In the genomic region with DNA sequence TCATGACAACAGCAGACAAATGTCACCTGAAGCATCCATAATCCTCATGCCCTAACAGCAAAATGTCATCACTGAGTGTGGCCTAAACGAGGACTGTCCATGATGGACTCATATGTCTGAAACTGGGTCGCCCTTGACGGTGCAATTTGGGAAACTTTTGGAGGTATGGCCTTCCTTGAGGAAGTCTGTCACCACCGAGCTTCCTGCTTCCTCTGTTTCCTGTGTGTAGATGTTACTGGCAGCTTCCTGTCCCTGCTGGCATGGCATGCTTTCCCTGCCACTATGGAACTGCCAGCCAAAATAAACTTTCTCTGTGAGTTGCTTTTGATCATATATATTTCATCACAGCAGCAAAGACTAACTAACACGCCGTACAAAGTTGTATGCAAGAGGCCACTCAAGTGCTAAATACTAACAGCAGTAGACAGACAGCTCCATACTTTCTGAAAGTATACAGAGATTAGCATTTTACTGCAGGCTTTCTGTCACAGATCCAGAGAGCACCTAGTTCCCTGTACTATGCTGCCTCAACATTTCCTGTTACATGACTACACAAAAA, we compare ENCODE assay signal across 22 mouse cellular contexts.
A peak's percentile ranks its signal among the peaks of the same experiment; 100 is the strongest.
DNase-seq lines count a peak whose midpoint lies in the region; ATAC-seq and TF ChIP-seq lines count a peak whose summit lies in the region.
"Had no signal": no experiment of that assay in that cellular context is flagged by ENCODE, and none has a peak within 500 bp of the region (broad histone marks: within the 10 kb centered on the region; RNA-seq: fewer than 3 reads in every experiment).

No protein-coding gene starts in this region.

- no peak for TF ChIP-seq POLR2A in cerebellum, adult 2 months (IDR thresholded peaks at IDR 0.05; ENCODE audit: borderline replicate concordance, insufficient read depth, low read length)

- no peak overlapping the region for H3K4me3 ChIP-seq in cerebellum, adult 2 months (replicated peaks; ENCODE audit: insufficient read depth, low read depth, low read length)
- H3K4me3 ChIP-seq: embryonic facial prominence, embryonic 13.5 days; forebrain, embryonic 13.5 days; heart, adult 2 months; heart, embryonic 15.5 days; hindbrain, embryonic 10.5 days had no signal

- ATAC-seq in granulocyte monocyte progenitor cell, adult 5-6 weeks (replicated peaks; ENCODE audit: poor library complexity, severe bottlenecking), result peak; percentile 40; the same call in 1 of the 2 replicates
- ATAC-seq: CD4-positive, CD25-positive, alpha-beta regulatory T cell, adult 4 months; forebrain, embryonic 13.5 days; forebrain, postnatal 0 days; intestine, embryonic 16.5 days had no signal

- H3K27ac ChIP-seq in cerebellum, adult 2 months (ENCODE audit: insufficient read depth, low read length), result no peak overlapping the region
- H3K27ac ChIP-seq: embryonic facial prominence, embryonic 13.5 days; forebrain, embryonic 13.5 days; heart, adult 2 months; heart, embryonic 15.5 days; hindbrain, embryonic 10.5 days; hindbrain, embryonic 14.5 days had no signal

- 64% methylated on average over 6 of the region's 6 CpGs for WGBS in cerebellum, adult 2 months

- H3K27me3 ChIP-seq in cerebellum, adult 2 months (ENCODE audit: control insufficient read depth, insufficient read depth, low read length), result no peaks in the 10 kb centered on the region
- H3K27me3 ChIP-seq: embryonic facial prominence, embryonic 13.5 days; forebrain, embryonic 13.5 days; heart, embryonic 15.5 days had no signal

- TF ChIP-seq CTCF in cerebellum, adult 2 months (IDR thresholded peaks at IDR 0.05; ENCODE audit: borderline replicate concordance, insufficient read depth, low read depth, low read length), result no peak

- H3K4me1 ChIP-seq in cerebellum, adult 2 months (ENCODE audit: control insufficient read depth, insufficient read depth, low read length), result no peaks in the 10 kb centered on the region
- H3K4me1 ChIP-seq: embryonic facial prominence, embryonic 13.5 days; forebrain, embryonic 13.5 days; heart, embryonic 15.5 days; hindbrain, embryonic 10.5 days had no signal

- peak; percentile 3 to 4 for DNase-seq in cerebellum, postnatal 14 days
- no peak for DNase-seq in cerebellum, adult 2 months
- DNase-seq in kidney, postnatal 36 days, result peak; percentile 3 to 6
- DNase-seq in kidney, postnatal 14 days, result no peak
- peak; percentile 4 for DNase-seq in lung, postnatal 36 days
- no peak for DNase-seq in lung, postnatal 14 days
- no peak for DNase-seq in left cerebral cortex, adult 18-20 months (ENCODE audit: low spot score in 2 of 2)
- DNase-seq: adrenal gland, adult 8-10 months; cerebellum, adult 18-20 months; cerebellum, postnatal 36 days; forebrain, postnatal 0 days; gastrocnemius, postnatal 25 days; heart, adult 2 months; heart, postnatal 14 days had no signal

Comparison
In these comparisons a context has a peak if more than half of its experiments do, and no peak if none do; other contexts are left out.
1. DNase-seq: peak in cerebellum, postnatal 14 days (2 of 2), kidney, postnatal 36 days (2 of 2) and lung, postnatal 36 days (single experiment); none in cerebellum, adult 2 months (0 of 2), kidney, postnatal 14 days (single experiment), lung, postnatal 14 days (single experiment) and left cerebral cortex, adult 18-20 months (0 of 2).